Mouse (Mus musculus) forebrain, embryonic 16.5 days (tissue): ENCODE data around the gene Apoc4. TPM values are rescaled to one million over a fixed set of nuclear protein-coding genes. Genes with fewer than 3 reads are reported as not detected.

Experiments
- ATAC-seq: fragments of 200-750 bp; cut with Nextera tagmentation; 2 replicates; pipeline ENCODE4 v1.8.0; 2017; ENCODE audit warnings: mild to moderate bottlenecking, moderate library complexity
- H3K27ac ChIP-seq: fragments of 300-500 bp; sonication (generic); 2 replicates; pipeline ENCODE4 v1.5.1; 2014; ENCODE audit warnings: low read length, control low read depth
- H3K27me3 ChIP-seq: fragments of 300-500 bp; sonication (generic); replicated peaks from 2 replicates; pipeline ENCODE4 v1.6.1; 2014; ENCODE audit warnings: low read length; ENCODE audit not compliant: control insufficient read depth, insufficient read depth
- H3K36me3 ChIP-seq: fragments of 300-500 bp; sonication (generic); 2 replicates; pipeline ENCODE4 v1.6.1; 2014; ENCODE audit not compliant: control insufficient read depth, insufficient read depth
- H3K4me1 ChIP-seq: fragments of 300-500 bp; sonication (generic); replicated peaks from 2 replicates; pipeline ENCODE4 v1.6.1; 2014; ENCODE audit warnings: low read length; ENCODE audit not compliant: control insufficient read depth, insufficient read depth
- H3K4me2 ChIP-seq: fragments of 300-500 bp; sonication (generic); 2 replicates; pipeline ENCODE4 v1.6.1; 2014; ENCODE audit warnings: mild to moderate bottlenecking, low read length, control low read depth
- H3K4me3 ChIP-seq: fragments of 300-500 bp; sonication (generic); replicated peaks from 2 replicates; pipeline ENCODE4 v1.5.1; 2014; ENCODE audit warnings: mild to moderate bottlenecking, low read length, control low read depth
- H3K9ac ChIP-seq: fragments of 300-500 bp; sonication (generic); replicated peaks from 2 replicates; pipeline ENCODE4 v1.6.1; 2014; ENCODE audit warnings: low read depth, low read length, control low read depth
- H3K9me3 ChIP-seq: fragments of 300-500 bp; sonication (generic); 2 replicates; pipeline ENCODE4 v1.6.1; 2016; ENCODE audit warnings: low read length; ENCODE audit not compliant: control insufficient read depth
- WGBS: fragments of 180-500 bp; shearing (Covaris S2); extraction: QIAGEN DNeasy Blood & Tissue Kit; methylation state at CpG from one replicate; pipeline ENCODE4 v1.1.7; 2014; 5-methylcytosine and 5-hydroxymethylcytosine counted together
- polyA plus RNA-seq: library from polyadenylated mRNA; unstranded; fragments of >200 nt; fragmentation: Nextera tagmentation; extraction: Ambion mirVana; gene quantifications from 2 replicates; pipeline ENCODE4 v1.2.1, GENCODE M21; 2015

The Apoc4 gene
- polyA plus RNA-seq, 1 experiment from 2014 or later: not detected

GRCm38 (mm10) chr7:19628536-19629360, 52.5 kb downstream of the Apoc4 start:
- peak; percentile 78 for ATAC-seq
- peaks cover 8% of the 10 kb centered on the region for H3K4me1 ChIP-seq
- H3K9me3 ChIP-seq: no peaks in the 10 kb centered on the region
- peak overlapping the region; percentile 65 for H3K4me3 ChIP-seq
- no peaks in the 10 kb centered on the region for H3K27me3 ChIP-seq
- peak overlapping the region; percentile 63 for H3K27ac ChIP-seq
- peak overlapping the region; percentile 22 for H3K9ac ChIP-seq
- peak overlapping the region; percentile 94 for H3K4me2 ChIP-seq
- whole genome bisulfite sequencing: 1% methylated on average over 53 of the region's 57 CpGs
- H3K36me3 ChIP-seq: peaks cover 8% of the 10 kb centered on the region; the same call in 1 of the 2 replicates

GRCm38 (mm10) chr7:19628192-19628535, 53.1 kb downstream of the Apoc4 start:
- H3K9ac ChIP-seq: no peak overlapping the region
- no peak overlapping the region for H3K27ac ChIP-seq
- no peak for ATAC-seq

More at GRCm38 (mm10) chr7:19628192-19628535, 53.1 kb downstream of the Apoc4 start:
- Histone ChIP-seq H3K4me3 (peak overlapping the region; percentile 65), H3K9me3 (no peaks in the 10 kb centered on the region), H3K4me1 (peaks cover 8% of the 10 kb centered on the region), H3K4me2 (peak overlapping the region; percentile 94), H3K27me3 (no peaks in the 10 kb centered on the region), H3K36me3 (0 out of 2 replicates have a peak, but pooled peaks cover 2% of the 10 kb centered on the region)
- 15% methylated on average over 17 of the region's 17 CpGs for WGBS

Other genes starting within 250 kb of the Apoc4 start
- gene Mark4, start 222.7 kb downstream of the Apoc4 start, polyA plus RNA-seq: 13.8 and 17.5 TPM in 2 replicates
- 0.11 and 0.19 TPM in 2 replicates for gene Exoc3l2, start 218.1 kb downstream of the Apoc4 start, polyA plus RNA-seq
- gene Bloc1s3, start 173.1 kb downstream of the Apoc4 start, polyA plus RNA-seq: 3.7 and 4.9 TPM in 2 replicates
- gene Trappc6a, start 173.1 kb downstream of the Apoc4 start, polyA plus RNA-seq: 29.4 and 31.2 TPM in 2 replicates
- 0.81 and 0.90 TPM in 2 replicates for gene Nkpd1, start 163.6 kb downstream of the Apoc4 start, polyA plus RNA-seq
- 31.9 and 38.8 TPM in 2 replicates for gene Ppp1r37, start 118.4 kb downstream of the Apoc4 start, polyA plus RNA-seq
- gene Zfp296, start 104.2 kb downstream of the Apoc4 start, polyA plus RNA-seq: 0.26 TPM in 1 of 2 replicates, not detected in the other
- 120 and 124 TPM in 2 replicates for gene Gemin7, start 103.9 kb downstream of the Apoc4 start, polyA plus RNA-seq
- gene Clasrp, start 77.0 kb downstream of the Apoc4 start, polyA plus RNA-seq: 57.2 and 57.6 TPM in 2 replicates
- 3.9 and 4.5 TPM in 2 replicates for gene Relb, start 52.0 kb downstream of the Apoc4 start, polyA plus RNA-seq
- gene Clptm1, start 16.4 kb downstream of the Apoc4 start, polyA plus RNA-seq: 91.2 and 92.5 TPM in 2 replicates
- not detected in 2 replicates for gene Apoc2, start 3.5 kb downstream of the Apoc4 start, polyA plus RNA-seq
- not detected in 2 replicates for gene Gm44805, start 56 bp downstream of the Apoc4 start, polyA plus RNA-seq
- gene Apoc1, start 11.2 kb upstream of the Apoc4 start, polyA plus RNA-seq: 0.58 and 1.8 TPM in 2 replicates
- gene Apoe, start 17.7 kb upstream of the Apoc4 start, polyA plus RNA-seq: 269 and 326 TPM in 2 replicates
- gene Tomm40, start 34.0 kb upstream of the Apoc4 start, polyA plus RNA-seq: 109 TPM in 2 replicates
- gene Nectin2, start 69.0 kb upstream of the Apoc4 start, polyA plus RNA-seq: 42.3 and 48.4 TPM in 2 replicates
- gene Bcam, start 89.5 kb upstream of the Apoc4 start, polyA plus RNA-seq: 7.9 and 8.8 TPM in 2 replicates
- not detected in 2 replicates for gene Cblc, start 115.3 kb upstream of the Apoc4 start, polyA plus RNA-seq
- gene Bcl3, start 141.3 kb upstream of the Apoc4 start, polyA plus RNA-seq: 0.30 and 0.92 TPM in 2 replicates
- gene Gm19345, start 170.5 kb upstream of the Apoc4 start, polyA plus RNA-seq: 8.8 and 11.8 TPM in 2 replicates
- gene Ceacam16, start 179.8 kb upstream of the Apoc4 start, polyA plus RNA-seq: 0.46 and 0.77 TPM in 2 replicates
- gene Ceacam19, start 206.5 kb upstream of the Apoc4 start, polyA plus RNA-seq: not detected in 2 replicates
- gene Pvr, start 239.7 kb upstream of the Apoc4 start, polyA plus RNA-seq: 7.6 and 10.3 TPM in 2 replicates